Mouse (Mus musculus): ENCODE measurements around the gene Ubqlnl. TPM values are rescaled to one million over a fixed set of nuclear protein-coding genes. Genes with fewer than 3 reads are reported as not detected.

Gene Ubqlnl
- polyA plus RNA-seq (2015; fragmentation: Nextera tagmentation; extraction: Ambion mirVana), result not detected in 2 replicates

GRCm38 (mm10) chr7:104150456-104150855, at the start of gene Ubqlnl:
Gene Ubqlnl (minus strand): TSS chr7:104150556.
- no peak within 1 kb of the TSS for H3K9ac ChIP-seq (ENCODE audit: low read length)
- no peak within 1 kb of the TSS for H3K4me3 ChIP-seq (ENCODE audit: low read length)
- WGBS, result 79% methylated on average over 2 of the region's 2 CpGs
- no peaks in the 10 kb centered on the region for H3K36me3 ChIP-seq (ENCODE audit: control insufficient read depth, insufficient read depth)
- no peak within 1 kb of the TSS for H3K27ac ChIP-seq (ENCODE audit: low read length)
- no peaks in the 10 kb centered on the region for H3K27me3 ChIP-seq (ENCODE audit: control insufficient read depth, insufficient read depth, low read length)
- H3K9me3 ChIP-seq (replicated peaks; ENCODE audit: control insufficient read depth, low read length), result no peaks in the 10 kb centered on the region
- no peaks in the 10 kb centered on the region for H3K4me1 ChIP-seq (ENCODE audit: control insufficient read depth, insufficient read depth, low read length)
- ATAC-seq (replicated peaks; ENCODE audit: extremely low read depth, insufficient read depth, low FRiP score), result no peak; the same call in 1 of the 2 replicates
- no peak within 1 kb of the TSS for H3K4me2 ChIP-seq (ENCODE audit: low read depth, low read length)

DNA sequence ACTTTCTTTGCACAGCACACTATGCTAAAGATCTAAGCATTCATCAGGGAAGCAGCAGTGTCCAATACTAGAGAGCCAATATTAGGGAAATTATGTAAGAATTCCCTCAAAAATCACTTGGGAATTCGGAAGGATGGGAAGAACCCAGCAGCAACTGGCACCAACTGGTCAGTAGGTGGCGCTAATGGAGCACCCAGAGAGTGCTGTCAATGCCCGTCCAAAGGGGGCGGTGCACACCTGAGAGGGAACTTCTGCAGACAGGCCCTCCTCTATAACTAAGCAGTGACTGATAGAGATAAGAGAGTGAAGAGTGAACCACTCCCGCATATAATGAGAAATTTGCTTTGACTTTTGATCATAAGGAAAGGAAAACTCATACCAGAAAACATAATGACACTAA, 49.5 kb upstream of the Ubqlnl start:
- H3K36me3 ChIP-seq (ENCODE audit: control insufficient read depth, insufficient read depth), result no peaks in the 10 kb centered on the region
- WGBS, result 5% methylated on average over 5 of the region's 5 CpGs
- ATAC-seq (replicated peaks; ENCODE audit: extremely low read depth, insufficient read depth, low FRiP score), result peak; percentile 45

DNA sequence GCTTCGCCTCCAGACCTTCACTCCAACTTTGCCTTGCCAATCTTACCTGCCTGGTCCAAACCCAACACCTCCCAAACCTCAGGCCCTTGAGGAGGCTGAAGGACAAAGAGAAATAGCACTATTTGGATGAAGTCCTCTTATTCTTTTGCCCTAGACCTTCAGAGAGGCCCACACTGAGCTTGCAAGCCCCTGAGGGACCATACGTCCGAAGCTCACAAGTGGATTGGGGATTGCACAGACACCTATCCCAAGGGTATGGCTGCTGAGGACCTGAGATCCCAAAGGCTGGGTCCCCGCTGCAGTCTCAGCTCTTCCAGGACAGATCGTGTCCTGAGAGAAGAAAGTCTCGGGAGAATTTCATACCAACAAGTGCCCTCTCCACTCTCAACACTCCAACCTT, 45.5 kb upstream of the Ubqlnl start, which contains the start of gene Olfr649:
TSS of gene Olfr649 (minus strand) at position 101 of the 400 bp plus-strand sequence.
- H3K9me3 ChIP-seq (replicated peaks; ENCODE audit: control insufficient read depth, low read length), result no peaks in the 10 kb centered on the region
- no peak within 1 kb of the TSS for H3K9ac ChIP-seq (ENCODE audit: low read length)
- no peak within 1 kb of the TSS for H3K4me3 ChIP-seq (ENCODE audit: low read length)
- H3K4me2 ChIP-seq (ENCODE audit: low read depth, low read length), result no peak within 1 kb of the TSS
- no peak within 1 kb of the TSS for H3K27ac ChIP-seq (ENCODE audit: low read length)
- H3K4me1 ChIP-seq (ENCODE audit: control insufficient read depth, insufficient read depth, low read length), result no peaks in the 10 kb centered on the region
- no peak for ATAC-seq (replicated peaks; ENCODE audit: extremely low read depth, insufficient read depth, low FRiP score)
- WGBS, result 72% methylated on average over 6 of the region's 6 CpGs
- no peaks in the 10 kb centered on the region for H3K36me3 ChIP-seq (ENCODE audit: control insufficient read depth, insufficient read depth)
- no peaks in the 10 kb centered on the region for H3K27me3 ChIP-seq (ENCODE audit: control insufficient read depth, insufficient read depth, low read length)

More for the DNA sequence above, 49.5 kb upstream of the Ubqlnl start:
- Histone ChIP-seq H3K4me3 (ENCODE audit: low read length) (no peak overlapping the region), H3K9ac (ENCODE audit: low read length) (no peak overlapping the region), H3K27me3 (ENCODE audit: control insufficient read depth, insufficient read depth, low read length) (no peaks in the 10 kb centered on the region), H3K9me3 (replicated peaks; ENCODE audit: control insufficient read depth, low read length) (no peaks in the 10 kb centered on the region), H3K27ac (ENCODE audit: low read length) (no peak overlapping the region), H3K4me2 (ENCODE audit: low read depth, low read length) (no peak overlapping the region), H3K4me1 (ENCODE audit: control insufficient read depth, insufficient read depth, low read length) (no peaks in the 10 kb centered on the region)

DNA sequence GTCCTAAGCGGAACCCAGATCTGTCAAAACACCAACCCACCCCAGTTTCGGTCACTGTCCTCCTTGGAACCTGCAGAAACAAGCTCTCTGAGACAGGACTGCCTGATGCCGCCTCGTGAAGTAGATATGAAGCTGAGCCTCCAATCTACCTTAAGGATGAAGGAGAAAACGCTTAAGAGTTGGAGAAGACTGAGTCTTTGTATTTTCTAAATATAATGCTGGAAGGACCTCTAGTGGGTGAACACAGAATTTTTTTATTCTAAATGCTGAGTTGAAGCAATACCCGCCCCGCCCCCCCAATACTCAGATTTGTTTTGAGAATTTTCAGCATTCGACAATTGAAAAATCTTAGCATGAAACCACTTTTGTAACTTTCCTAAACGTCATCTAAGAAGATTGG, 40.9 kb upstream of the Ubqlnl start:
- H3K9me3 ChIP-seq (replicated peaks; ENCODE audit: control insufficient read depth, low read length), result no peaks in the 10 kb centered on the region
- no peak for ATAC-seq (replicated peaks; ENCODE audit: extremely low read depth, insufficient read depth, low FRiP score)
- H3K27me3 ChIP-seq (ENCODE audit: control insufficient read depth, insufficient read depth, low read length), result no peaks in the 10 kb centered on the region
- no peaks in the 10 kb centered on the region for H3K4me1 ChIP-seq (ENCODE audit: control insufficient read depth, insufficient read depth, low read length)
- H3K27ac ChIP-seq (ENCODE audit: low read length), result no peak overlapping the region
- H3K9ac ChIP-seq (ENCODE audit: low read length), result no peak overlapping the region
- H3K36me3 ChIP-seq (ENCODE audit: control insufficient read depth, insufficient read depth), result no peaks in the 10 kb centered on the region
- 55% methylated on average over 9 of the region's 9 CpGs for WGBS
- no peak overlapping the region for H3K4me2 ChIP-seq (ENCODE audit: low read depth, low read length)
- no peak overlapping the region for H3K4me3 ChIP-seq (ENCODE audit: low read length)

- Histone ChIP-seq H3K27ac (ENCODE audit: low read length) (no peak within 1 kb of the TSS), H3K4me1 (ENCODE audit: control insufficient read depth, insufficient read depth, low read length) (no peaks in the 10 kb centered on the region), H3K9me3 (replicated peaks; ENCODE audit: control insufficient read depth, low read length) (no peaks in the 10 kb centered on the region), H3K9ac (ENCODE audit: low read length) (no peak within 1 kb of the TSS), H3K4me2 (ENCODE audit: low read depth, low read length) (no peak within 1 kb of the TSS), H3K4me3 (ENCODE audit: low read length) (no peak within 1 kb of the TSS), H3K27me3 (ENCODE audit: control insufficient read depth, insufficient read depth, low read length) (no peaks in the 10 kb centered on the region), H3K36me3 (ENCODE audit: control insufficient read depth, insufficient read depth) (no peaks in the 10 kb centered on the region)
- WGBS, result 81% methylated on average over 2 of the region's 2 CpGs
- ATAC-seq (replicated peaks; ENCODE audit: extremely low read depth, insufficient read depth, low FRiP score), result no peak
Measured at GRCm38 (mm10) chr7:104183292-104183691, 32.9 kb upstream of the Ubqlnl start, which contains the start of gene Olfr648. Gene Olfr648 (minus strand): TSS chr7:104183392.

DNA sequence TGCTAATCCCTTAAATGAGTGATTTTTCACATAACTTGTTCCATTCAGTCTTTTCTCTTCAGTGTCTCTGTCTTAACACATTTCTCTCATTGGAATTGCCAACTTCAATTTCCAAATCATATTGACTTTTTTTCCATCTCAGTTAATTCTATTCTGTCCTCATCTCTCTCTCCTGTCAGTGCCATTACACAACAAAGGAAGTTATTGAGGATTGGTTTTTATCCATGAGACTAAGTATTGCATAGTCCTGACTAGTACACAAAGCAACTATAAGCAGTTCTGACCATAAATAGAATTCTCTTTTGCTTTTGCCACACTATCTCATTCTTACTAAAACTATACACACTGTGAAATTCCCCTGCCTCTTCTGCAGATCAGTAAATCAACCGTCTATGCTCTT, 28.7 kb upstream of the Ubqlnl start:
- Histone ChIP-seq H3K36me3 (ENCODE audit: control insufficient read depth, insufficient read depth) (no peaks in the 10 kb centered on the region), H3K4me2 (ENCODE audit: low read depth, low read length) (no peak overlapping the region), H3K27ac (ENCODE audit: low read length) (no peak overlapping the region), H3K4me3 (ENCODE audit: low read length) (no peak overlapping the region), H3K4me1 (ENCODE audit: control insufficient read depth, insufficient read depth, low read length) (no peaks in the 10 kb centered on the region), H3K27me3 (ENCODE audit: control insufficient read depth, insufficient read depth, low read length) (no peaks in the 10 kb centered on the region), H3K9ac (ENCODE audit: low read length) (no peak overlapping the region), H3K9me3 (replicated peaks; ENCODE audit: control insufficient read depth, low read length) (no peaks in the 10 kb centered on the region)
- no peak for ATAC-seq (replicated peaks; ENCODE audit: extremely low read depth, insufficient read depth, low FRiP score)
- WGBS, result 81% methylated on average over 1 of the region's 1 CpGs

- Histone ChIP-seq H3K27me3 (ENCODE audit: control insufficient read depth, insufficient read depth, low read length) (no peaks in the 10 kb centered on the region), H3K9ac (ENCODE audit: low read length) (no peak overlapping the region), H3K9me3 (replicated peaks; ENCODE audit: control insufficient read depth, low read length) (no peaks in the 10 kb centered on the region), H3K4me3 (ENCODE audit: low read length) (no peak overlapping the region), H3K36me3 (ENCODE audit: control insufficient read depth, insufficient read depth) (no peaks in the 10 kb centered on the region), H3K4me2 (ENCODE audit: low read depth, low read length) (no peak overlapping the region), H3K4me1 (ENCODE audit: control insufficient read depth, insufficient read depth, low read length) (no peaks in the 10 kb centered on the region), H3K27ac (ENCODE audit: low read length) (no peak overlapping the region)
- no peak for ATAC-seq (replicated peaks; ENCODE audit: extremely low read depth, insufficient read depth, low FRiP score)
- 67% methylated on average over 5 of the region's 5 CpGs for WGBS
Measured at GRCm38 (mm10) chr7:104178422-104179054, 28.2 kb upstream of the Ubqlnl start.

GRCm38 (mm10) chr7:104175085-104175484, 24.7 kb upstream of the Ubqlnl start:
- ATAC-seq (replicated peaks; ENCODE audit: extremely low read depth, insufficient read depth, low FRiP score), result no peak
- H3K36me3 ChIP-seq (ENCODE audit: control insufficient read depth, insufficient read depth), result no peaks in the 10 kb centered on the region
- no peak overlapping the region for H3K4me3 ChIP-seq (ENCODE audit: low read length)
- H3K9me3 ChIP-seq (replicated peaks; ENCODE audit: control insufficient read depth, low read length), result no peaks in the 10 kb centered on the region
- H3K9ac ChIP-seq (ENCODE audit: low read length), result no peak overlapping the region
- no peak overlapping the region for H3K4me2 ChIP-seq (ENCODE audit: low read depth, low read length)
- no peak overlapping the region for H3K27ac ChIP-seq (ENCODE audit: low read length)
- no peaks in the 10 kb centered on the region for H3K27me3 ChIP-seq (ENCODE audit: control insufficient read depth, insufficient read depth, low read length)
- 61% methylated on average over 1 of the region's 1 CpGs for WGBS
- no peaks in the 10 kb centered on the region for H3K4me1 ChIP-seq (ENCODE audit: control insufficient read depth, insufficient read depth, low read length)

- Histone ChIP-seq H3K27ac (ENCODE audit: low read length) (no peak overlapping the region), H3K4me3 (ENCODE audit: low read length) (no peak overlapping the region), H3K9ac (ENCODE audit: low read length) (no peak overlapping the region), H3K4me2 (ENCODE audit: low read depth, low read length) (no peak overlapping the region), H3K9me3 (replicated peaks; ENCODE audit: control insufficient read depth, low read length) (no peaks in the 10 kb centered on the region), H3K27me3 (ENCODE audit: control insufficient read depth, insufficient read depth, low read length) (no peaks in the 10 kb centered on the region), H3K36me3 (ENCODE audit: control insufficient read depth, insufficient read depth) (no peaks in the 10 kb centered on the region), H3K4me1 (ENCODE audit: control insufficient read depth, insufficient read depth, low read length) (no peaks in the 10 kb centered on the region)
- ATAC-seq (replicated peaks; ENCODE audit: extremely low read depth, insufficient read depth, low FRiP score), result 0 out of 2 replicates have a peak, but pooled peaks have one; percentile 29
- WGBS, result 52% methylated on average over 6 of the region's 6 CpGs
Measured at GRCm38 (mm10) chr7:104169634-104170204, 19.4 kb upstream of the Ubqlnl start.
